Mouse (Mus musculus) left cerebral cortex, adult 9 months (tissue): ENCODE data around the gene Ncoa3.
A peak's percentile ranks its signal among the peaks of the same experiment; 100 is the strongest.

Experiments used
- DNase-seq, 2 experiments: peaks; one replicate each; pipeline ENCODE4 v3.0.0; 2022; ENCODE audit warnings: low spot score in 2 of 2

The Ncoa3 gene

GRCm38 (mm10) chr2:166032628-166033027 is 40.2 kb downstream of the Ncoa3 start:
- no peak for DNase-seq

- no peak for DNase-seq
These were observed 42.6 kb downstream of the Ncoa3 start for GRCm38 (mm10) chr2:166034967-166035490.

- peak in 1 of 2 experiments; percentile 56 for DNase-seq
These were observed 43.3 kb downstream of the Ncoa3 start for GRCm38 (mm10) chr2:166035725-166036124.

- DNase-seq, result no peak
These were observed 47.2 kb downstream of the Ncoa3 start for GRCm38 (mm10) chr2:166039681-166040080.

- DNase-seq, result no peak
These were observed 50.1 kb downstream of the Ncoa3 start for GRCm38 (mm10) chr2:166042542-166042941.

- DNase-seq, result no peak
These were observed 52.6 kb downstream of the Ncoa3 start for GRCm38 (mm10) chr2:166045006-166045405.

- no peak for DNase-seq
These were observed 53.4 kb downstream of the Ncoa3 start for GRCm38 (mm10) chr2:166045549-166046501.

GRCm38 (mm10) chr2:166047931-166048330 is 55.5 kb downstream of the Ncoa3 start:
- no peak for DNase-seq

- DNase-seq, result no peak
These were observed 56.4 kb downstream of the Ncoa3 start for GRCm38 (mm10) chr2:166048852-166049251.

- no peak for DNase-seq
These were observed 59.0 kb downstream of the Ncoa3 start for GRCm38 (mm10) chr2:166051421-166051820.

GRCm38 (mm10) chr2:166051966-166052365 is 59.5 kb downstream of the Ncoa3 start:
- peak in 1 of 2 experiments; percentile 52 for DNase-seq

GRCm38 (mm10) chr2:166054002-166054539 is 61.6 kb downstream of the Ncoa3 start:
- no peak for DNase-seq

- DNase-seq, result peak; percentile 65 to 79
These were observed 67.4 kb downstream of the Ncoa3 start for GRCm38 (mm10) chr2:166059684-166060423.

- no peak for DNase-seq
These were observed 69.6 kb downstream of the Ncoa3 start for GRCm38 (mm10) chr2:166062008-166062407.

GRCm38 (mm10) chr2:166062431-166062830 is 70.0 kb downstream of the Ncoa3 start:
- no peak for DNase-seq

GRCm38 (mm10) chr2:166066434-166066833 is 74.0 kb downstream of the Ncoa3 start:
- no peak for DNase-seq

- no peak for DNase-seq
These were observed 75.8 kb downstream of the Ncoa3 start for GRCm38 (mm10) chr2:166068261-166068660.

GRCm38 (mm10) chr2:166069164-166069563 is 76.7 kb downstream of the Ncoa3 start:
- DNase-seq, result no peak

GRCm38 (mm10) chr2:166069738-166070137 is 77.3 kb downstream of the Ncoa3 start:
- DNase-seq, result no peak

GRCm38 (mm10) chr2:166071481-166071880 is 79.0 kb downstream of the Ncoa3 start:
- DNase-seq, result no peak

GRCm38 (mm10) chr2:166071889-166072288 is 79.5 kb downstream of the Ncoa3 start:
- DNase-seq, result no peak

GRCm38 (mm10) chr2:166073082-166073481 is 80.6 kb downstream of the Ncoa3 start:
- no peak for DNase-seq
